Mouse (Mus musculus) stomach, embryonic 14.5 days (tissue): ENCODE data around the gene Slc25a38. TPM values are rescaled to one million over a fixed set of nuclear protein-coding genes. Genes with fewer than 3 reads are reported as not detected.

Experiments used
- ATAC-seq: fragments of 200-750 bp; cut with Nextera tagmentation; 2 replicates; pipeline ENCODE4 v1.8.0; 2017; ENCODE audit warnings: low read depth, moderate TSS enrichment; ENCODE audit not compliant: insufficient number of reproducible peaks, insufficient read depth, low FRiP score
- H3K27ac ChIP-seq: fragments of 300-500 bp; sonication (generic); 2 replicates; pipeline ENCODE4 v1.5.1; 2014; ENCODE audit warnings: mild to moderate bottlenecking, low read length, moderate library complexity, mixed read lengths
- H3K27me3 ChIP-seq: fragments of 300-500 bp; sonication (generic); 2 replicates; pipeline ENCODE4 v1.6.1; 2014; ENCODE audit warnings: low read length, control low read depth, mixed read lengths; ENCODE audit not compliant: control insufficient read depth, insufficient read depth
- H3K36me3 ChIP-seq: fragments of 300-500 bp; sonication (generic); 2 replicates; pipeline ENCODE4 v1.6.1; 2014; ENCODE audit warnings: mild to moderate bottlenecking, control low read depth, low read length, moderate library complexity, mixed read lengths; ENCODE audit not compliant: control insufficient read depth, insufficient read depth
- H3K4me1 ChIP-seq: fragments of 300-500 bp; sonication (generic); 2 replicates; pipeline ENCODE4 v1.6.1; 2014; ENCODE audit warnings: low read length, control low read depth, mixed read lengths; ENCODE audit not compliant: control insufficient read depth, insufficient read depth
- H3K4me2 ChIP-seq: fragments of 300-500 bp; sonication (generic); replicated peaks from 2 replicates; pipeline ENCODE4 v1.6.1; 2014; ENCODE audit warnings: low read depth, low read length, control low read depth
- H3K4me3 ChIP-seq: fragments of 300-500 bp; sonication (generic); 2 replicates; pipeline ENCODE4 v1.5.1; 2014; ENCODE audit warnings: low read depth, low read length, control low read depth
- H3K9ac ChIP-seq: fragments of 300-500 bp; sonication (generic); replicated peaks from 2 replicates; pipeline ENCODE4 v1.6.1; 2014; ENCODE audit warnings: low read depth, mild to moderate bottlenecking, control low read depth, low read length, moderate library complexity, mixed read lengths
- H3K9me3 ChIP-seq: fragments of 300-500 bp; sonication (generic); 2 replicates; pipeline ENCODE4 v1.6.1; 2016; ENCODE audit warnings: low read depth, low read length, control low read depth; ENCODE audit not compliant: control insufficient read depth
- WGBS: fragments of 180-500 bp; shearing (Covaris S2); extraction: QIAGEN DNeasy Blood & Tissue Kit; methylation state at CpG from one replicate; pipeline ENCODE4 v1.1.7; 2014; 5-methylcytosine and 5-hydroxymethylcytosine counted together
- polyA plus RNA-seq: library from polyadenylated mRNA; unstranded; fragments of >200 nt; fragmentation: Nextera tagmentation; extraction: Ambion mirVana; gene quantifications from 2 replicates; pipeline ENCODE4 v1.2.1, GENCODE M21; 2014

Slc25a38 gene
- polyA plus RNA-seq, 1 experiment from 2014 or later, result 25.9 TPM

DNA sequence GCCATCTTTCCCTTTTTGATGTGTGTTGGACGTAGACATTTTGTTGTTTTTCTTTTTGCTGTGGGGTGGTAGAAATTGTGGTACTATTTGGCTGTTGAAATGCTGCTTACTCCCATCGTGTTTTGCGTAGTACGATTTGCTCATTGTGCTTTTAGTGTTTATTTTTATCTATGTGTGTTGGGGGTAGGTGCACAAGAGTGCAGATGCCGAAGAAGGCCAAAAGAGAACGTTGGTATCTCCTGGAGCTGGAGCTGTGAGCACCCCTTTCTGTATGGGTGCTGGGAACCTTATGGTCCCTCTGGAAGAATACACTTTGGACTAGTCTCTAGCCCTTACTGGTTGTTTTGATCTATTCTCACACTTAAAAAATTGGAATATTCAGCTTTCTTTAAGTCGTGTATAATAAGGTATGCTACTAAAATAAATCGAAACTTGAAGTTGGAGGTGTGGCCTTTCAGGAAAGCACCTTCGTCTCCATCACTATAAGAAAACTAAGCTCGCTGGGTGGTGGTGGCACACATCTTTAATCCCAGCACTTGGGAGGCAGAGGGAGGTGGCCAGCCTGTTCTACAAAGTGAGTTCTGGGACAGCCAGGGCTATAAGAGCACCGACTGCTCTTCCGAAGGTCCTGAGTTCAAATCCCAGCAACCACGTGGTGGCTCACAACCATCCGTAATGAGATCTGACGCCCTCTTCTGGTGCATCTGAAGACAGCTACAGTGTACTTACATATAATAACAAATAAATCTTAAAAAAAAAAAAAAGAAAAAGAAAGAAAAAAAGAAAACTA is 1.2 kb downstream of the Slc25a38 start:
- Histone ChIP-seq H3K4me2 (peak overlapping the region; percentile 63), H3K36me3 (no peaks in the 10 kb centered on the region), H3K9ac (peak overlapping the region; percentile 68; the same call in 1 of the 2 replicates), H3K27ac (peak overlapping the region; percentile 96; the same call in 1 of the 2 replicates), H3K9me3 (no peaks in the 10 kb centered on the region), H3K4me1 (0 out of 2 replicates have a peak, but pooled peaks cover 6% of the 10 kb centered on the region), H3K4me3 (peak overlapping the region; percentile 84), H3K27me3 (no peaks in the 10 kb centered on the region)
- ATAC-seq, result no peak
- WGBS, result 73% methylated on average over 15 of the region's 15 CpGs

DNA sequence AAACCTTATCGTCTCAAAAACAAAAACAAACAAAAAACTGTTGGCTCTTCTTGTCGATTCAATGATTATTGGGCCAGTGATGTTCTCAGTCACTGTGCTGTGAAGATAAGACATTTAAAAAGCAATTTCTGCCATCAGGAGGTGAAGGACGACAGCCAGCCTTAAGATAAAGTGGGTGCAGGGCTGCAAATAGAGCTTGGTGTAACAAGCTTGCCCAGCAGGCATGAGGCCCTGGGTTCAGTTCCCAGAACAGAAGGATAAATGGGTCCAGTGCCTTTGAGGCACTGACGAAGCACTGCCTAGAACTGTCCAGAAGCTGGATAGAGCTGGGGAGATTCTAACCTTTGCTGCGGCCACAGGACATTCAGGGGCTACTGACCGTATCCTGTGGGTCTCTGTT is 2.3 kb downstream of the Slc25a38 start:
- H3K36me3 ChIP-seq, result no peaks in the 10 kb centered on the region; the same call in 1 of the 2 replicates
- H3K9ac ChIP-seq, result no peak overlapping the region
- H3K4me3 ChIP-seq, result no peak overlapping the region
- no peak for ATAC-seq
- WGBS, result 93% methylated on average over 6 of the region's 6 CpGs
- H3K4me2 ChIP-seq, result no peak overlapping the region
- H3K4me1 ChIP-seq, result 0 out of 2 replicates have a peak, but pooled peaks cover 6% of the 10 kb centered on the region
- H3K27ac ChIP-seq, result no peak overlapping the region
- H3K9me3 ChIP-seq, result no peaks in the 10 kb centered on the region
- no peaks in the 10 kb centered on the region for H3K27me3 ChIP-seq

DNA sequence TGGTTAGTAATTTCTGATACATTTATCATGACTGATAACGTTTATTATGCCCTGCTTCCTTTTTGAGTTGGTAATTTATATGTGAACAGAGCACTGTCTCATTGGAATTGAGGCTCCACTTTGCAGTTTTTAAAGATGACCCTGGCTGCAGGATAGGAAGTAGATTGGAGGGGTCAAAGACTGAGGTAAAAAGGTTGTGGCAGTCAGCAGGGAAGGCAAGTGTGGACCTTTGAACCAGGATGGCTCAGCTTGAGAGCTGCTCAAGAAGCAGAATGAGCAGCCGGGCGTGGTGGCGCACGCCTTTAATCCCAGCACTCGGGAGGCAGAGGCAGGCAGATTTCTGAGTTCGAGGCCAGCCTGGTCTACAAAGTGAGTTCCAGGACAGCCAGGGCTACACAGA is 3.3 kb downstream of the Slc25a38 start:
- ATAC-seq, result no peak
- Histone ChIP-seq H3K4me2 (no peak overlapping the region), H3K4me3 (no peak overlapping the region), H3K27ac (no peak overlapping the region), H3K9me3 (no peaks in the 10 kb centered on the region), H3K27me3 (no peaks in the 10 kb centered on the region), H3K9ac (no peak overlapping the region), H3K36me3 (no peaks in the 10 kb centered on the region; the same call in 1 of the 2 replicates), H3K4me1 (0 out of 2 replicates have a peak, but pooled peaks cover 6% of the 10 kb centered on the region)
- 91% methylated on average over 6 of the region's 7 CpGs for WGBS

DNA sequence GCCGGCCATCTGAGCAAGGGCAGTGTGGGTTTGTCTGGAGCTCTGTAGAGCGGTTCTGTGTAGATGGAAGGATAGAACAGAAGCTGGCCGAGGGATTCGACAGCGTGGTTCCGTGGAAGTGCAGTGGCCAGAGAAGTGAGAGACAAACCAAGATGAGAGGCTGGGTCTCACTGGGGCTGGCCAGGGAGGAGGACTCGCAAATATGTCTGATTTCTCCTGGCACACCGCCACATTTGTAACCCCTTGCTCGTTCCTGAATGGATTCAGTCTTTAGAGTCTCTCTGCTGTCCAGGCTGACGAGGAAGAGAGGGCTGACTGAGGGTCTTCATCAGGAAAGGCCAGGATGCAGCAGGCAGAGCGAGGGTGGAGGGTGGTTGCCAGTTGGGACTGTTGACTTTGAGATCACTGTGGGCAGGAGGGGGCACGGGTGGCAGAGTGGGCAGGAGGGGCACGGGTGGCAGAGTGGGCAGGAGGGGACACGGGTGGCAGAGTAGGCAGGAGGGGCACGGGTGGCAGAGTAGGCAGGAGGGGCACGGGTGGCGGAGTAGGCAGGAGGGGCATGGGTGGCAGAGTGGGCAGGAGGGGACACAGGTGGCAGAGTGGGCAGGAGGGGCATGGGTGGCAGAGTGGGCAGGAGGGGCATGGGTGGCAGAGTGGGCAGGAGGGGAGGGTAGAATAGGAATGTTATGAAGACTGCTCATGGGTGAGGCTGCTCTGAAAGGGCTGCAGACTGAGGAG is 4.0 kb downstream of the Slc25a38 start:
- Histone ChIP-seq H3K27ac (no peak overlapping the region), H3K4me2 (no peak overlapping the region), H3K9me3 (no peaks in the 10 kb centered on the region), H3K4me1 (0 out of 2 replicates have a peak, but pooled peaks cover 6% of the 10 kb centered on the region), H3K36me3 (no peaks in the 10 kb centered on the region; the same call in 1 of the 2 replicates), H3K27me3 (no peaks in the 10 kb centered on the region), H3K9ac (no peak overlapping the region), H3K4me3 (no peak overlapping the region)
- ATAC-seq, result no peak
- 88% methylated on average over 17 of the region's 17 CpGs for WGBS

DNA sequence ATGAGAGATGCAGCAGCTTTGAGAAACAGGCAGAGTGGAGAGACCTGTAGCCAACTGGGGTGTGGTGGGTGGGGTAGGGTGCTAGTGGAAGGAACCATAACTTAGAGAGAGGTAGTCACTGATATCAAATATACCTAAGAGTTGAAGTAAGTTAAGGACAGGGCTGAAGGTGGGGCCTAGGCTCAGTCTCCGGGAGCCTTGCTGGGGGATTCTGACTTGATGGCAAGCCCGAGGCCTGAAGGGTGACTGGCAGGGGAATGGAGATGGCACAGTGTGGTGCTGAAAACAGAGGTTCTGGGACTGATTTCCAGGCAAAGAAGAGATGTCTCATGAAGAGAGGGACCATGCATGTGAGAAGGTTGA is 4.6 kb downstream of the Slc25a38 start:
- no peak overlapping the region for H3K27ac ChIP-seq
- no peaks in the 10 kb centered on the region for H3K27me3 ChIP-seq
- ATAC-seq, result no peak
- no peak overlapping the region for H3K4me3 ChIP-seq
- 0 out of 2 replicates have a peak, but pooled peaks cover 6% of the 10 kb centered on the region for H3K4me1 ChIP-seq
- no peak overlapping the region for H3K9ac ChIP-seq
- H3K4me2 ChIP-seq, result no peak overlapping the region
- 88% methylated on average over 2 of the region's 2 CpGs for WGBS
- no peaks in the 10 kb centered on the region for H3K9me3 ChIP-seq
- H3K36me3 ChIP-seq, result peaks cover 4% of the 10 kb centered on the region; the same call in 1 of the 2 replicates

DNA sequence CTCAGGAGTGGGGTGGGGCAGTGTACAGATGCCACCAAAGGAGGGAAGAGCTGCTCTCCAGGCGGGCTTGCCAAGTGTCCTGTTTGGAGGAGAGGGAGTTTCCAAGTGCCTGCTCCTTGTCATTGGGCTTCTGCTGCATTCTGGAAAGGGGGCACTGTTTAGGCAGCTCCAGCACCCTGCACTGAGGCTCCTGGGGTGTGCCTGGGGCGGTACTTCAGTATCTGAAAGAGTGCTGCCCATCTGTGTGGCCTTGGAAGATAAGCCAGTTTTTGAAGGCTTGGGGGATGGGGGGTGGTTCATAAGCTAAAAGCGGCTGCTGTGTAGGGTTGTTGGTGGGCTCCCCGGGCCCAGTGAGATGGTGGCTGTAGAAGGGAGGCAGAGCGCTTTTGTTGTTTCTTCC is 5.4 kb downstream of the Slc25a38 start:
- Histone ChIP-seq H3K4me2 (no peak overlapping the region), H3K4me3 (no peak overlapping the region), H3K4me1 (0 out of 2 replicates have a peak, but pooled peaks cover 6% of the 10 kb centered on the region), H3K27ac (no peak overlapping the region; the same call in 1 of the 2 replicates), H3K36me3 (peaks cover 13% of the 10 kb centered on the region), H3K9ac (no peak overlapping the region), H3K27me3 (no peaks in the 10 kb centered on the region), H3K9me3 (no peaks in the 10 kb centered on the region)
- 76% methylated on average over 5 of the region's 5 CpGs for WGBS
- ATAC-seq, result peak; percentile 67; the same call in 1 of the 2 replicates

DNA sequence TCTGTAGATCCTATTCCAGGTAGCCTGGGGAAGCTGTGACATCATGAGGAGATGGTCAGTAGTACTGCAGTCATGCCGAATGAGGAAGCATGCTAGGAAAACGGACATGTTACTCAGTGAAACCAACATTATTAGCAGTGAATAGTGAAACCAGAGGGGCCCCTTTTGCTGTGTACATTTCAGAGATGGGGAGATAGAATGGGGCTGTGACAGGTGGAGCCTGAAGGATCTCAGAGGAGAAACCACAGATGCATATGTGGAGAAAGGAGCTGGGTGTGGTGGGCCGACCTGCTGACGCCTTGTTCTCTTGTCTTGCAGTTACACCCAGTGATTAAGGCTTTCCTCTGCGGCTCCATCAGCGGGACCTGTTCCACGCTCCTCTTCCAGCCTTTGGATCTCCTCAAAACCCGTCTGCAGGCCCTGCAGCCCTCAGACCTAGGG is 6.0 kb downstream of the Slc25a38 start:
- Histone ChIP-seq H3K4me1 (0 out of 2 replicates have a peak, but pooled peaks cover 5% of the 10 kb centered on the region), H3K9ac (no peak overlapping the region), H3K36me3 (peaks cover 18% of the 10 kb centered on the region), H3K4me3 (no peak overlapping the region), H3K4me2 (no peak overlapping the region), H3K9me3 (no peaks in the 10 kb centered on the region), H3K27me3 (no peaks in the 10 kb centered on the region), H3K27ac (peak overlapping the region; percentile 33; the same call in 1 of the 2 replicates)
- WGBS, result 73% methylated on average over 8 of the region's 8 CpGs
- peak; percentile 61 for ATAC-seq

DNA sequence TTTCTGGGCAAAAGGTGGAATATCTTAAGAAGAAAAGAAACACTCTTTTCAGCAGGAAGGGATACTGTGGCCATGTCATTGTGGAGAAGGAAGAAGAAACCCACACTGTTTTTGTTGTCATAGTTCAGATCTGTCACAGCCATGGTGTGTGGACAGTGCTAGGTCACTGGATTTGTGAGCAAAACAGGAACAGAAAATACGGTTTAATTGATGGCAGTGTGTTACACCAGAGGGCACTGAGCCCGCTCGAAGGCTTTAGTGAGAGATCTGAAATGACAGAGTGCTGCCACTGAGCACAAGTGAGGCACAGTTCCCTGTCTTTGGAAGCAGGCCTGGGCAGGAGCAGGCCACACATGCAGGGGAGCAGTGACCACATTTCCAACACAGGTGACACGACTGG is 8.0 kb downstream of the Slc25a38 start:
- H3K36me3 ChIP-seq, result peaks cover 27% of the 10 kb centered on the region
- H3K27me3 ChIP-seq, result no peaks in the 10 kb centered on the region
- H3K4me2 ChIP-seq, result no peak overlapping the region
- no peaks in the 10 kb centered on the region for H3K9me3 ChIP-seq
- no peak overlapping the region for H3K9ac ChIP-seq
- H3K27ac ChIP-seq, result no peak overlapping the region
- 86% methylated on average over 4 of the region's 4 CpGs for WGBS
- H3K4me1 ChIP-seq, result 0 out of 2 replicates have a peak, but pooled peaks cover 4% of the 10 kb centered on the region
- no peak overlapping the region for H3K4me3 ChIP-seq
- ATAC-seq, result no peak
